Mouse (Mus musculus) neural tube, embryonic 10.5 days (tissue): ENCODE measurements around the gene Slc47a2.

ENCODE experiments used
- DNase-seq: peaks from one replicate; pipeline ENCODE4 v3.0.0-alpha.2; 2017; ENCODE audit warnings: low spot score; ENCODE audit errors: extremely low spot score

Gene Slc47a2

DNA sequence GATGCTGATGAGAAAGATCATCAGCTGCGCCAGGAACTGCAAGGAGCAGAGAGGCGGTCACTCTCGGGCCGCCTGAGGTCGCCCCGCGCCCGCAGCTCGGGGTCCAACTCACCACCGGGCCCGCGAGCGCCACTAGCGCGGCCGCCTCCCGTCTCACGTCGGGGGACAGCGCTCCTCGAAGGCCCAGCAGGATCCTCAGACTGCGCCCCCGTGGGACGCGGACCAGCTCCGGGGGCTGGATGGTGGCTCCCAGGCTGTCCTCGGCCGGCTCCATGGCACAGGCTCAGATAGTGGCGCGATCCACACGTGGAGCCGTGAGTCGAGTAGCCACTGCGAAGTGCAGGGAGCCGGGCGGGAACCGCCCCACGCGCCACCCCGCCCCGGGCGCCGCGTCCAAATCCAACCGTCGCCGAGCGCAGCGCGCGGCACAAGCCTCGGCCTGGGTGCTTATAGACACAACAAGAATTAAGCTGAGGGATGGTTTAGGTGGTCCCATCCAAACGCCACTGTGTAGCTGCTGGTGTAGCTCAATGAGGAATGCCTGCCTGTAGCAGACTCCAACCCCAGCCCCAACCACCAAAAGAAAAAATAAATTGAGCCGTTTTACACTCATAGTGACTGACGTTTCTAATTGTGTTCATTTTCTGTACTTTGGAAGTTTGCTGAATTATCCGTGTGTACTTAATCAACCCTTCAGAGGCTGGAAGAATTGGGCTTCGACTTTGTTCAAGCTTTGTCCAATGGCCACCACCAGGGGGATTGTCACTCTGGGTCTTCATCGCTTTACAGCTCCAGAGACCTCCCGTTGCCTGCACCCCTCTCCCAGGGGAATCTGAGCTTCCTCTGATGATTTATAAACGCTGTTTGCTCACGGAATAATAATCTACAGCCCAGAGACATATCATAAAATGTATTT is at the start of gene Slc47a2:
Slc47a2 (minus strand) TSS at position 356 of the 916 bp plus-strand sequence.
- peak; percentile 42 for DNase-seq

DNA sequence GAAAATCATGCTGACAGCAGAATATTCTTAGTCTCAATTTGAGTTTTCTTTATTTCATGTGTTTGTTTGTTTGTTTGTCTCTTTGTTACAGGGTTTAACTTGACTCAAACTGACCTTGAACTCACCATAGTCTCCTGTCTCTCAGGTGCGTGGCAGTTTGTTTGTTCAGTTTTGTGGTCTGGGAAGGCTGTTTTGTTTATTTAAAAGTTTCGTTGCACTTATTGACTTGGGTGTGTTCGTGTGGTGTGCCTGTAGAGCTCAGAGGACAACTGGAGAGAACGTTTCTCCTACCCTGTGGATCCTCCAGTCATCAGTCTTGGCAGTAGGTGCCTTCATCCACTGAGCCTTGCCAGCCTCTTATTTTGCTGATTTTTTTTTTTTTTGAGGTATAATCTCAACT is 46.3 kb upstream of the Slc47a2 start:
- DNase-seq = no peak

DNA sequence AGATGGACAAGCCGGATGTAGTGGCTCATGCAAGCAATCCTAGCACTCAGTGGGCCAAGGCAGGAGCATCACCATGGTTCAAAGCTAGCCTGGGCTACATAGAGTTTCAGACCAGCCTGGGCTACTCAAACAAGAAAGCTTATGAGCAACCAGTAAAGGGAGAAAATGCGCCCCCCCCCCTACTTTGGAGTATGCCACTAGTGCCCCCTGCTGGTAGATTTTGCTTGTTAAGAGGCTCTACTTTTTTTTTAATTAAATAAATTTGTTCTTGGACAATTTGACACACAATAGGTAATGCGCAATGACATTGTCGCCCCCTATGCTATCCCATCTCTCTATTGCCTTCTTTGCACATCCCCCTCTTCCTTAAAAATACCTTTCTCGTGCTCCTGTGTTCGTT is 45.4 kb upstream of the Slc47a2 start:
- DNase-seq = peak; percentile 35

DNA sequence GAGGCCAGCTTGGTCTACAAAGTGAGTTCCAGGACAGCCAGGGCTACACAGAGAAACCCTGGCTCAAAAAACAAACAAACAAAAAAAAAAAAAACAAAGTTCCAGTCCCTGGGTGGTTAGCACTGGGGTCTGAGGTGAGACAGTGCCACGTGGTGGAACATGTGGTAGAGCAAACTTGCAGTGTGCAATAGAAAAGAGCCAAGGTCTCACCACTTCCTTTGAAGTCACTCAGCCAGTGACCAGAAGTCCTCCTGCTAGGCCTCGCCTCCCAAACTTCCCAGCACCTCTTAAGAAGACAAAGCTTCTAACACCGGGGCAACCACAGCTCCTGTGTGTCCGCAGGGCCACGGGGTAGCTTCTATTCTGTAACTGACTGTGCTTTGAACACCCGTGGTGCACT is 44.6 kb upstream of the Slc47a2 start:
- DNase-seq = no peak

DNA sequence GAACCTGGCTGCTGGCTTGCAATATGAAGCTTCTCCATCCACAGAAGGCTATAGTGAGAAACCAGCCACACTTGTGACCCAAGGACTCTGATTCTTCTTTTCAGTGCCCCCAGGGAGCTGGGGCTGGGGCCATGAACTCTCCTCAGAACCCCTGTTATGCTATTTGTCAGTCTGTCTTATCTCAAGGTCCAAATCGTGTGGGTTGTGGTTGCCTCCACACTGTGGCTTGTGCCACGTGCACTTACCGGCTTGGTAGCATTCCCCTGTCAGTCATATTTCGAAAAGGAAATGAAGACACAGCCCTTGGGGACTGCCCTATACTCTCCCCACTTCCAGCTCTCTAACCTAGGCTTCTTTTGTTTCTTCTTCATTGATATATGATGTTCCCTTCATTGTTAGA is 43.1 kb upstream of the Slc47a2 start:
- DNase-seq = no peak

DNA sequence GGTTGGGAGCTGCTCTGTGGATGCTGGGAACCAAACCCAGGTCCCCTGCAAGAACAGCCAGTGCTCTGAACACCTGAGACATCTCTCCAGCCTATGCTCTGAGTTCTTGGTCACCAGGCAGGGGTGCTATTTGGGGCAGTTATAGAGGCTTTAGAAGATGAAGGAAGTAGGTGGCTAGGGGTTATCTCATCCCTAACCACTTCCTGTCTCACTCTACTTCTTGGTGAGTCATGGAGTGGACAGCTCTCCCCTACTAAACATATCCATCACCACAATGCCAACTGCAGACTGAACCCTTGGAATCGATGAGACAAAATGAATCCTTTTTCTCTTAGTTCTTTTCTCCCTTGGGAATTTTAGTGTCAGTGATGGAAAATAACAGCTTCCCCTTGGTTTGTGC is 38.6 kb upstream of the Slc47a2 start:
- DNase-seq = no peak

DNA sequence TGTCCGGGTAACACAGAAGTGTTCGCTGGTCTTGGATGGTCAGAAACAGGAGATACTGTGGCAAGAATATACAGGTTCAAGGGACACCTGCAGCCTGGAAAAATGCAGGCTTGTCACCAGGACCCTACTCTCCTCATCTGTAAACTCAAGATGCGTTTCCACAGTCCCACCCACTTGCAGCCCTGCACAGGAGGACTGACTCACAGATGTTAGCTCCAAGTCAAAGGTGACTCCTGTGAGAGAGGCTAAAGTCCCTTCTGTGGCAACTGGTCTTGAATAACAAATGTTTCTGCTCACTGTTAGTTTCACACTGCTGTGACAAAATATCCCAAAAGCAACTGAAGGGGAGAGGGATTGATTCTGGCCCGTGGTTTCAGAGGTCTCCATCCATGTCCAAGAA is 36.0 kb upstream of the Slc47a2 start:
- no peak for DNase-seq

DNA sequence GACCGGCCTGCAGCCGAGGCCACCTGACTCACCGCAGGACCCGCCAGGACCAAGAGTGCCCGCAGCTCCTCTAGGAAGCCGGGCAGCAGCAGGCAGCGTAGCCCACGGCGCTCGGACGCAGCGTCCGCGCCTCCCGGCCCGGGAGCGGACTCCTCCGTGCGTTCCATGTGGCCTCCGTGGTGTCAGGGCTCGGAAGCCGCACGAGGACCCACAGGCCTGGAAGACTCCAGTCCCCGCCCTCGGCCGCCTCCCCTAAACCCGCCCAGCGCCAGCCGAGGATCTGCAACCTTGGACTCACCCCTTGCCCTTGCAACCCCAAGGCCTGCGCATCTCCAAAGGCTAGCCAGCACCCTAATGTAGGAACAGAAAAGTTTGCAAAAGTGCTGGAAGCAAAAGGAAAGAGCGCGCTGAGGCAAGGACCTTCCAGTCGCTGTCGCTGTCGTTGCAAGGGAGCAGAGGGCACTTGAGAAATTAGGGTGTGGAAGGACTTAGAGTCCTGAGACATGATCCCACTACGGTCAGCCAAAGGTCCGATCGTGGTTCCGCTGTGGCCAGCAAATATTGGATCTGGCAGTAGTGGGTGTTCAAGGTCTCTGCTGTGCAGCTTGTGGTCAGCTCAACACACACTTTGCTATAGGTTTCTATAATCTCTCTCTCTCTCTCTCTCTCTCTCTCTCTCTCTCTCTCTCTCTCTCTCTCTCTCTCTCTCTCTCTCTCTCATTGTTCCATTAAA is 35.4 kb upstream of the Slc47a2 start, which contains the start of gene Slc47a1:
Slc47a1 (minus strand) TSS at position 465 of the 733 bp plus-strand sequence.
- peak; percentile 35 for DNase-seq

DNA sequence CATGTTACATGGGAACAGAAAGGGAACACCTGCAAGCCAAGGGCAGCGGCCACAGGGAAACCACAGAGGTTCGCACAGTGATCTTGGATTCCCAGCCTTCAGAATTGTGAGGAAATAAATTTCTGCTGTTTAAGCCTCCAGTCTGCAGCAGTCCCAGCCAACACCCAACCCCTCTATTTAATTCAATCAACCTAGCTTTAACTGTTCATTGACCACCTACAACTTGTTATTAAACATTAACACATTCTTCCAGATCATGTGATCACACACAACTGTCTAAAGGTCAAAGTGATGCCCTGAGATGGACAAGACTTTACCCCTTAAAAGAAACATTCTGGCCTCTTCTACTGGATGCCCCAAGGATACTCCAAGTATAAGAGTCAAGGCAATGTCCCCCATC is 26.0 kb upstream of the Slc47a2 start:
- no peak for DNase-seq

DNA sequence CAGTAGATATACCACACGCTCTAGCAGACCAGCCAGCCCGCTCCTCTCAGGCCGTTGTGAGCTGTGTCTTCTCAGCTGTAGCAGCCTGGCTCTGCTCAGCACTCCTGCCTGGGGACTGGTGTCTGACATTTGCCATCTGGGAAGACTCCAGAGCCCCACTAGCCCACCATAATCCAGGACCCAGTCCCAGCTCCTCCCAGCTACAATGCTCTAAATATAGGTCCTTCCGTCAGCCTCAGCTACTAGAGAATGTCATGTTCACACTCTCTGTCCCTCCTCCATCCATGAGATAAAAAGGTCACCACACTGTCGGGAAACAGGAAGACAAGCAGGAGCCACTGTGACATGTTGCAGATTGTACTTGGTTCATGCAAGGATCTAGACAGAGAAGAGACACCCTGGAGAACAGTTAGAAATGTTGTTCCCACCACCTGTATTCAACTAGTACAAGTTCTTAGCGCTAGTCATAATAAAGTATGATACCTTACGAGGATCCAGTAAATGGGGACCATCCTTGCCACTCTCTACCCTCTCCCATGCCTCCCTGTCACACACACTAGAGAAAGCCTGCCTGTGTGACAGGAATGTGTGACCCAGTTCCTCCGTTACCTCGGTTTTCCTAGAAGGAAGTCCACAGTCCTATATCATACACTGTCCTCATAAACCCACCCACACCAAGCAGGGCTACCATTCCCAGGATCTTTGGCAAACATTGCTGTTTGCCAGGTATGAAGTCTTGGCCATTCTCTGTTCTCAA is 24.0 kb upstream of the Slc47a2 start:
- no peak for DNase-seq

DNA sequence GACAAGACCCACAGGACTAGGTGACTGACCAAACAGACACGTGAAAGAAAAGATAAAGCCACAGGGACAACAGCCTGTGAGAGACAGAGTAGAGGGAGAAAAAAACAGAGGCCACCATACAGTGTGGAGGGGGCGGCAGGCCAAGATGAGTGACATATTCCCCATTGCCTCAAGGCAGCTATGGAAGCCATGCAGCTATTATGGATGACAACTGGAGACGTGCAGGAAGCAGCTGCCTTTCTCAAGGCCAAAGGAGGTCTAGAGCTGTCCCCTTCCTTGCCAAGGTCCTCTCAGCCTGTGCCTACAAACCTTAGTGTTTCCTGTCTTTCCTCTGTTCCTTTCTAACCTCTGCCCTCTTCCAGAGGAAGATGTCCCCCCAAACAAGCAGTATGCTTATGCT is 23.3 kb upstream of the Slc47a2 start:
- no peak for DNase-seq

DNA sequence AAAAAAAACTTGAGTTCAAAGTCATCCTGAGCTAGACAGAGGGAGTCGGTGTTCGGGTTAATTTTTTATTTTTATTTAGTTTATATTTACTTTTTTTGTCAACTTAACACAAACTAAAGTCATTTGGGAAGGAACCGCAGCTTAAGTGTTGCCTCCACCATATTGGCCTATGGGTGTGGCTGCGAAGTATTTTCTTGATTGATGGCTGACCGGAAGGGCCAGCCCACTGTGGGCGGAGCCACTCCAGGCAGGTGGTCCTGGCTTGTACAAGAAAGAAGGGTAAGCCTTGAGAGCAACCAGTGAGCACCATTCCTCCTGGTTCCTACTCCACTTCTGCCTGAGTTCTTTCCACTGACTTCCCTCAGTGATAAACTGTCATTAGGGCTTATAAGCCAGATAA is 21.4 kb upstream of the Slc47a2 start:
- DNase-seq = no peak

DNA sequence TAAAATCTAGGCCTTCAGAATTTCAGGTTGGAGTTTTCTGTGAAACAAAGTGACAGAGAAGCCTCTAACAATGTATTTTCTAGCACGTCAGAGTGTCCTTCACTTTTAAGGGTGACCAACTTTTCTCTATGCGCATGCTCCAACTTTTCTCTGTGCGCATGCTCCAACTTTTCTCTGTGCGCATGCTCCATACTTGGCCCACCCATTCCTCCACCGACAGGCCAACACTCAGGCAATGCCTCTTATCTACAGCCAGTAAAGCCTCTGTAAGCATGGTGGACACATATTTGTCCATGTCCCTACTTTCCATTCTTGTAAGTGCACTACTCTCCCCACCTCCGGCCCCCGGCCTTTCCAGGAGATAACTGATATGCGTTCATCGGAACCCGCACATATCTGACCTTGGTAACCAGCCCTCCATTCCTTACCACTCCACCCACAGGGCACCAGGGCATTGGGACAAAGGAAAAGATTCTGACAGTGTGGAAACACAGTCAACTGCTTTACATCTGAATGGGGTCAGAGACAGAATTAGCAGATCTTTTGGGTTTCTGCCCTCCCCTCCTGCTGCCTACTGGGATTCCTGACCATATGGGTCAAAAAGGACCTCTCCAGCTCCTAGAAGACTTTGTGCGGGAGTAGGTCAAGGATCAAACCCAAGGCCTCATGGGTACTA is 19.0 kb upstream of the Slc47a2 start:
- DNase-seq = no peak

DNA sequence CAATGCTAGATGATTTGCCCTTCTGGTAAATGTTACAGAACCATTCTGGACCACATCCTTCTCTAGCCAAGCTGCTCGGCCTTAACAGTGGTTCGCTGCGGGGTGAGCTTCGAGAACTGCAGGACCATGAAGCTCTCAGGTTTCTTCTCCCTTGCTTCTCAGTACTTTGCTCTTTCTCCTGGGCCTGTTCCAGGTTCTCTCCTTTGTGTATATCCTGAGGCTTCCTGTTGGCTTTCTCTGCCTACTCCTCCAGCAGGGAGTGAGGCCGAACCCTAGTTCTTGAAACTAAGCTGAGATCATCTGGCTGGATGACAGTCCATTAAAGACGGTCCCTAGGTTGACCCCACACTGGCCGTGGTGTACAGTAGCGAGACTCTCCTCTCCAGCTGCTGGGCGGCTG is 13.9 kb upstream of the Slc47a2 start:
- DNase-seq = no peak

DNA sequence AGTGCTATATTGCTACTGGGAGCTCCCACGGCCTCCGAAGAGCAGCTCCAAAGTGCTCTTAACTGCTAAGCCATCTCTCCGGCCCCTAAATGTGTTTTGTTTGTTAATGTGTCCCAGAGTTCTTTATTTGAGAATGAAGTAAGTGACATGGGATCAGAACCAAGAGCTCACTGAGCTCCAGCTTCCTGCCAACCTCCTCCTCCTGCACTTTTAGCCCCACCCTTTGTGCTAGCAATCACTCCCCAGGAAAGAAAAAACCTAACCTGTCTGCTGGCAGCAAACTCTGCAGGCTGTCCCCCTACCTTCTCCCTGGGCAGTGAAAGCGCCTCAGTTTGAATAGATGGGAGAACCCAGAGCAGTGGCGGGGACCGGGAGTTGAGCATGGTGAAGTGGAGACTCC is 13.5 kb upstream of the Slc47a2 start:
- no peak for DNase-seq

DNA sequence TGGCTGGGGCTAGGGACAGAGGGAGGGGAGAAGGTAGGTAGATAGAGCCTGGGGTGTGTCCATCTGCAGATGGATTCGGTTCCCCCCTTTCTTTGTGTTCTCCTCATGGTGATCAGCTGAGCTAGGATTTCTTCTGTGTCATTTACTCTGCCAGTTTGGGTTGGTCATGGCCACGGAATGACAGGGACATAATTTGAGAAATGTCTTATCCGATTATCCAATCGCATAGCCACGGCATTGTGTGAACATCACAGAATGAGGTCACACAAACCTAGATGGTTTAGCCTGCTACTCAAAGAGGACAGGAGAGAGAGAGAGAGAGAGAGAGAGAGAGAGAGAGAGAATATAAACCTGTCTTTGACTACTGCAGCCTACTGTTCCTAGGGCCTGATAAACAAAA is 12.7 kb upstream of the Slc47a2 start:
- no peak for DNase-seq

DNA sequence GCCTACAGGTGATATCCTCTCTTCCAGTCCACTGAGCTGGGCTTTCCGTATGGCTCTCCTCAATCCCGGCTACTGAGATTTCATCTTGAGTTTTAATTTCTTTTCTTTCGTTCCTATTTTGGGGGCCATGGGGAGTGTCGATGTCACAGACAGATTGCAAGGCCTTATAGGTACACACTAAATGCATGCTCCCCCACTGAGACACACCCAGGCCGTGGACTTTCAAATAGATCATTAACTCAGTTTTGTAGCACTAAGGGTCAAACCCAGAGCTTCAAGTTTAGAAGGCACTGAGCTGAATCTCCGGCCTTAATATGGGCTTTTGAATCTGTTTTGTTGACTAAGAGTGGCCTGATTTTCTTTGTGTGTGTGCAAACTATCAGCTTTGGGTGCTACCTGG is 11.7 kb upstream of the Slc47a2 start:
- DNase-seq = no peak

DNA sequence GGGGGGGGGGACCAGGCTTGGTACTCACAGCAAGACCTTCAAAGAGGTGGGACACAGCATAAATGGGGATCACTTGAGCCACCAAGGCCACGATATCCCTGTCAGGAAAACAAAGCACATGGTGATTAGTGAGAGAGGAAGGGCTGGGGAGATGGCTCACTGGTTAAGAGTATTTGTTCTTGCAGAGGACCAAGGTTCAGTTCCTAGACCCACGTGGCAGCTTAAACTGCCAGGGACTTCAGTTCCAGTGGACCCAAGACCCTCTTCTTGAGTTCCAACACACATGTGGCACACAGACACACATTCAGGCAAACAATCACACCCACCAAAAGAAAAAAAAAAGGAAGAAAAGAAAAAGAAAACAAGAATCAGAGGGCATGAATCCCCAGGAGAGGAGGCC is 10.4 kb upstream of the Slc47a2 start:
- no peak for DNase-seq

DNA sequence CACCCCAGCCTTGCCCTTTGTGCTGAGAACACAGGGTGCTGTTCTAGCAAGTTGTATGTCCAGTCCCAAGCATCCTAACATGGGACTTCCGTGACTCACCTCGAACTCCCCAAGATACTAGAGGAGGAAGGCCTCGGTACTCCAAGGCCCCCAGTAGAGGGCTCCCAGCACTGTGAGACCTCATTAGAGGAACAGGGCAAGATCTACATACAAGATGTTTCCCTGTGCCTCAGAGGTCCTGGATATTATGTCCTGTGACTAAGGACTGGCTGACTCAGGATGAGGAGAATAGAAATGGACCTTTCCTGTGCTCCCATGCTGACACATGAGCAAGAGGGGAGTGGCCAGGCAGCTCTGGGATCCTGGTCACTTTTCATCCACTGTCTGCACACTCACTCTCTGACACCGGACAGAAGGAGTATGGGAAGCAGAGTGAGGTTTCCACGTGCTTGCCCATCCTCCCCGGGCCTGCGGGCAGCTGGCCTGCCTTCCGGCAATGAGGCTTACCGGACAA is 9.5 kb upstream of the Slc47a2 start:
- no peak for DNase-seq

DNA sequence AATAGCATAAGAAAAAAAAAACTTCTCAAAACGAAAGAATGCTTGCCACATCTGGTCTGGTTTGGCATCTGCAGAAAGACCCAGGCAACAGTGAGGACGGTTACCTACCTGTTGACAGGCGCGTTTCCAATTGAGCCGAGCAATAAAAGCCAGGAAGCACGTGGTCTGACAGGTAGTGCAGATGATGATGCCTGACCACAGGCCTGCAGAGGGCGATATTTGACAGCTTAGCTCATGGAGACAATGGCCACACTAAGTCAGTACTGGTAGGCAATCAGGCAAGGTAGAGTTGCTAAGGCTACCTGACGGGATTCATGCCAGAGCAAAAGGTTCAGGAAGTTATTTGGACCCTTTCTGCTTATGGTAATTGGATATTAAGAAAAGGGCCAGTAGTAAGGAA is 6.7 kb upstream of the Slc47a2 start:
- DNase-seq = peak; percentile 29

DNA sequence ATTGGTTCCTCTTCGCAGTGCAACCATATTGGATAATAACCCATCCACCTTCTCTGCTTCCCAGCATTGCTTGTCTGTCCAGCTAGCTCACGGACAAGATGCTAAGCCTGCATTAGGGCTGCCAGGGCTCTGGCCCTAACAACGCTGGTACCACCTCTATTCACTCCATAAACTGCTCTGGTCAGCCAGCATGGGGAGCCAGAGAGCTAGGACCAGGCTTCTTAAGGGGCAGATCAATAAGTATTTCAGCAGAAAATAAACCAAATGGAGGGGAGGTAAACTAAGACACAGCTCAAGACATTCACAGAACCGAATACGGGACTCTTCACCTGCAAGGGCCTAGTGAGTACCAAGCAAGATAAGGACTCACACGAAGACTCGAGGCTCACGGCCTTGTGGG is 3.5 kb upstream of the Slc47a2 start:
- DNase-seq = no peak
